Mouse (Mus musculus) T-helper 17 cell (primary cell): Measurements from ENCODE around the gene Rarg.

ENCODE experiments used
- in situ Hi-C, 2 experiments: fragments of 300-600 bp; cut with MboI, MseI; formaldehyde crosslinking; loops; 1 replicate in 1 of 2; 2 replicates in 1 of 2; pipeline ENCODE4 v1.15.1; 2025; ENCODE audit warnings: high pct_unique_total_duplicates in 2 of 2

Rarg gene

DNA sequence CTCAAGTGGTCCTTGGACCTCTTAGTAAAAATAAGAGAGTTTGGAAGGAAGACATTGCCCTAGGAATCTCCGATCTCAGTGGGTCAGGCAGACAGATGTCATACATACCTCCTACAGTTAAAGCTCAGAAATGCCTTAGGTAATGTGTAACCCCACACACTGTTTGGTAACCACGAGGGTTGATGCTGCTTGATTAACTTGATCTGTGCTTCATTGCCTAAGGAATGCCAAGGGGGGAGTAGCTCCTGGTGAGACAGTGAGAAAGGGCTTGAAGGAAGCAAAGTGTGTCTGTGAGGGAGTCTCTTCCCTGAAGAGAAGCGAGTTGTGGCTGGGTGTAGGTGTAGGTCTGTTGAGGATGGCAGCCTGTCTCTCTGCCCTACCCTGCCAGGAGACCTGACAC lies 50.0 kb downstream of the Rarg start:
- in situ Hi-C loops = loop anchor here in 1 of 2 experiments (10.0 kb wide), 1 partner anchor 1453 kb away; no protein-coding TSS in a partner anchor

DNA sequence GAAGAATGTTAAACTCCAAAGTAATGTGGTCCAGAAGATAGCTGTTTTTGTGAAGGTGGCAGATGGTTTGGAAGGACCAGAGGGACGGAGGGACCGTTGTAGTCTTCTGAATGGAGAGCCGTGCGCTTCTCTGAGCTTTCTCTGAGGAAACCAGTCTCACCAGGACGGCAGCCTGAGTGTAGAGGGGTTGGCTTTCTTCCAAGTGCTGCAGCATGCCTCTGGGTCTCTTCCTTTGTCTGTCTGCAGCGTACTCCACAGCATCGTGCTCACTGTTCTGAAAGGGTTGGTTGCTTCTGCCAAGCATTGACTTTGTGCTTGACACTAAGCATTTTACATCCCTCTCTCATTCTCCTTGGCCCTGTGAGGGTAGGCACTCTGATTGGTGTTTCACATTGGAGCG lies 51.5 kb downstream of the Rarg start:
- in situ Hi-C loops = loop anchor here in 1 of 2 experiments (10.0 kb wide), 1 partner anchor 1451 kb away; no protein-coding TSS in a partner anchor

DNA sequence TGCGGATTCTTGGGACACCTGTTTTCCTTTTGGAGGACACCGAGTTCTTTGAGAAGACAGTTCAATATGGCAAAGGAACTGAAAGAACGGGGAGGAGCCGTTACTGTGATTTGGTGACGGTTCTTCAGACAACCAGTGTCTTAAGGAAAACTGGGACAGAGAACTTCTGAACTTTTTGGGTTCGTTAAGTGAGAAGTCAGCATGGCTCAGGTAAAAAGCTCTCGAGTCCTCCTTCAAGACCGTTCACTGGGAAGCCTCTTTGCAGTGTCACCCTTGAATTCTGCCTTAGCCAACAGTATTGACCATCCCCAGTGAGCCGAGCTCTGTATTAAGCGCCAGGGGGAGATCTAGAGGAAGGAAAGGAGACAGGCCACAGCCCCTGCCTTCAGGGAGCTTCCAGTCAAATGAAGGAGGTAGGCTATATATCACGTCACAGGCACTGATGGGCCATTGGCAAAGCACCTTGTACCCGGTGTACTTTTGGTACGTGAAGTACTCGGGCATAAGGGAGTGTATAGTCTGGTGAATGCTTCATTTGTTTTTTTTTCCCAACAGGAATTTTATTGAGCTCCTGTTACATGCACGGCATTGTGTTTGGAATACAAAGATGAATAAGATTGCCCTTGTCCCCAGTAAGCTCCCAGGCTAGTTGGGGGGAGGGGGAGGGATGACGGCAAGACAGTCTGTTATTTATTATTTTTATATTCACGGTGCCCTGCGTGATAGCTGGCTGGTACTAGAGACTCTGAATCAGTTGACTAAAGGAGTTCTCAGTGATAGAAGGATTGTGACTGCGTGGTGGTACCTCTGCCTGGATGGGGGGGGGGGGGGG lies 52.4 kb downstream of the Rarg start, which contains the start of gene Csad:
Gene Csad (minus strand): TSS at position 51 of the 832 bp plus-strand sequence.
- in situ Hi-C loops = loop anchor here in 1 of 2 experiments (10.0 kb wide), 1 partner anchor 1450 kb away; no protein-coding TSS in a partner anchor

DNA sequence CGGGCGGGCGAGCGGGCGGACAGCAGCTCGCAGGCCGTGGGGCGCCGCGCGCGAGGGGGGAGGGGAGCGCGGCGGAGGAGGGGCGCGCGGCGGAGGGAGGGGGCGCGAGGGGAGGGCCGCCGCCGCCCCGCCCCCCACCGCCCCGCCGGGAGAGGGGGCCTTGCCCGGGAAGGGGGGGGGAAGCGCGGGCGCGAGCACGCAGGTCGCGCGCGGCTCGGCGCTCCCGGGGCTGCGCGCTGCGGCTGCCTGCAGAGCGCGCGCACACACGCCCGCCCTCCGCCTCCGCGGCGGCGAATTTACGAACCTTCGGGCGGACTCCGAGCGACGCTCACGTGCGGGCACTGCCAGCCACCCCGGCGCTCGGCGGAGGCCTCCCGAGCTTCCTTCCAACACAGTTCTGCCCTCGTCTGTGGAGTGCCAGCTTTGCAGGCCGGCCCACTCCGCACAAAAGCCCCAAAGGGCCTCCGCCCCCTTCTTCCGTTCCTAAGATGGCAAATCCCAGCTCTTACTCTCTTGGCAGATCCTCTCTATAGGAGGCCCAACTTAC lies 53.4 kb downstream of the Rarg start:
- in situ Hi-C loops = loop anchor here in 1 of 2 experiments (10.0 kb wide), 1 partner anchor 1449 kb away; no protein-coding TSS in a partner anchor

DNA sequence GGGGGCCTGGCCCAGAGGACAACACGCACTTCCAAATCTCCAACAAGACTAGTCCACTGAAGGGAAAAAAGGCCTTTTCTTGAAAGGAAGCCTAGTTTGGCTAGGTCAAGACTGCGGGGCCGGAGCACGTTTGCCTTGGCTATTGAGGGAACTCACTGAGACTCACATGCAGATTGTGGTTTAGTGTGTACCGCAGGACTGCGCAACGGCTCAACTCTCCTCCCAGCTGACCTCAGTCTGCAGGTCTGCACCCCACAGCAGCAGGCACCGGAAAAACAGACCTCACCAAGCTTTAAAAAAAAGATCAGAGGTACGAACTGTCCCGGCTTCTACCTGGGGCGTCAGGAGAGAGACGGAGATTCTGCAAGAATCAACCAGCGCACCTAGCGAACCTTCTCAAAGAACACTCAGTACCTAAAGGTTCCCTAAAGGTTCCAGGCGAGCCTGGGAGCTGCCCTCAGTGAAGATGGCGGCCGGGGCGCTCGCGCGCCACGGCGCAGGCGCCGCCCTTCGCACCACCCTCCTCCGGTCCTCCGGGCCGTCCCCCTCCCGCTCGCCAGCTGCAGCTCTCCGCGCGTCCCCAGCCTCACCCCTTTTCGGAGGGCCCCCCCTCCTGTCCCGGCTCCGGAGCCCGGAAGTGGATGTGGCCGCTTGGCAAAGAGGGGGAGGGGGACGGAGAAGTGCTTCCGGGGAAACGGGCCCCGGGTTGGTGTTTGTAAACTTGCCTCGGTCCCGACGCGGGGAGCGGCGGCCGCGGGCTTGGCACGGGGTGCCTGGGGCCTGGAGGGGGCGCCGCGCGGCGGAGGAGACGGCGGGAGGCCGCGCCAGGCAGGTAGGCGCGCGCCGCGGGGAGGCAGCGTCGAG lies 54.1 kb downstream of the Rarg start, which contains the start of gene Zfp740:
Gene Zfp740 (plus strand): TSS at position 279 of the 864 bp plus-strand sequence.
- in situ Hi-C loops = loop anchor here in 1 of 2 experiments (10.0 kb wide), 1 partner anchor 1448 kb away; no protein-coding TSS in a partner anchor

DNA sequence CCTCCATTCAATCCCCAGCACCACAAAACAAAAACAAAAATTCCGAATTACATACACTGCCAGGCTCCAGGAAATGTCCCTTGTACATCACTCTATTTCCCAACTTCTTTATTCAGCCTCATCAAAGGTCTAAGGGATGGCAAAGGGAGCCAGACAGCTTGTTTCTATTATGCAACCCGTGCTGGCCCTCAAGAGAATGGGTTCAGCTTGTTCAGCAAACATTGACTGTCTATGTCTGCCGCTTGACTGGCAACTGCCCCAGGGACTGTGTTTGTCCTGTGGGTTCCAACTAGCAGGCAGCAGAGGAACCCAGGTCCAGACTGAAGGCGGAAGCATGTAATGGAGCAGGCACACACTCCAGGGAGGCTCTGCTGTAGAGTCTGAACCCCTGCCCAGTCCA lies 58.5 kb downstream of the Rarg start:
- in situ Hi-C loops = no loop called here

DNA sequence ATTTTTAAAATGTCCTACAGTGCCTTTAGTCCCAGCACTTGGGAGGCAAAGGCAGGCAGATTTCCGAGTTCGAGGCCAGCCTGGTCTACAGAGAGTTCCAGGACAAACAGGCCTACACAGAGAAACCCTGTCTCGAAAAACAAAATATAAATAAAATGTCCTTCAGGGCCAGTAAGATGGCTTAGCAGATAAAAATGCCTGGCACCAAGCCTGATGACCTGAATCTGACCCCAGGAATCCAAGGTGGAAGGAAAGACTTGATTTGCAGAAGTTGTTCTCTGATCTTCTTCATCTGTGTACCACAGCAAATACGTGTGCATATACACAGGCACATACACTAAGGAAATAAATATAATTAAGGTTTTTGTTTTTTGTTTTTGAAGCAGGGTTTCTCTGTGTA lies 61.9 kb downstream of the Rarg start:
- in situ Hi-C loops = no loop called here

DNA sequence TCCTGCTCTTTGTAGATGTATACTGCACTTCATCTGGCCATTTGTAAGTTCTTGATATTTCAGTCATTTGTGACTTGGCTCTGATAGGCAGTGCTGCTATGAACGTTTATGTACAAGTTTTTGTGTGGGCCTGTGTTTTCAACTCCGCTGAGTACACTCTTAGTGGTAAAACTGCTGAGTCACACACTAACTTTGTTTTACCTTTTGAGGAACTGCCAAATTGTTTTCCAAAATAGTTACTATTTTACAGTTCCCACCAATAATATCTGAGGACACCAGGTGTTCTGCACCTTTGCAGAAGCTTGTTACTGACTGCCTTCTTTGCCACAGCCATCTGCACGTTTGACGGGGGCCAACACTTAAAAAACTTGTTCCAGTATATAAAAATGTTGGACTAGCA lies 62.9 kb downstream of the Rarg start:
- in situ Hi-C loops = no loop called here

DNA sequence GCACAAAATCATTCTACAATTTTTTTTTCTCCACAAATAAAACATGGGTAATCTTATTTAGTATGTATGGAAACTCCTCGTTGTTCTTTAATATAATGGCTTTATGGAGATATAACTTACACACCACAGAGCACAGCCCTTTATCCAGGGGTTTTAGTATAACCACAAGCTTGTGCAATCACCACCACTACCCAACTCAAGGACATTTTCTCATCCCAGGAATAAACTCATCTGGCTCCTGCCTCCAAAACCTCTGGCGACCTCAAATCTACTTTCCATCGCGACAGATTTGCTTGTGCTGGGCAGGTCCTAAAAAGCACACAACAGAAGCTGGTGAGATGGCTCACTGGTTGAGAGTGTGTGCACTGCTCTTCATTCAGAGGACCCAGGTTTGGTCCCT lies 63.7 kb downstream of the Rarg start:
- in situ Hi-C loops = no loop called here

DNA sequence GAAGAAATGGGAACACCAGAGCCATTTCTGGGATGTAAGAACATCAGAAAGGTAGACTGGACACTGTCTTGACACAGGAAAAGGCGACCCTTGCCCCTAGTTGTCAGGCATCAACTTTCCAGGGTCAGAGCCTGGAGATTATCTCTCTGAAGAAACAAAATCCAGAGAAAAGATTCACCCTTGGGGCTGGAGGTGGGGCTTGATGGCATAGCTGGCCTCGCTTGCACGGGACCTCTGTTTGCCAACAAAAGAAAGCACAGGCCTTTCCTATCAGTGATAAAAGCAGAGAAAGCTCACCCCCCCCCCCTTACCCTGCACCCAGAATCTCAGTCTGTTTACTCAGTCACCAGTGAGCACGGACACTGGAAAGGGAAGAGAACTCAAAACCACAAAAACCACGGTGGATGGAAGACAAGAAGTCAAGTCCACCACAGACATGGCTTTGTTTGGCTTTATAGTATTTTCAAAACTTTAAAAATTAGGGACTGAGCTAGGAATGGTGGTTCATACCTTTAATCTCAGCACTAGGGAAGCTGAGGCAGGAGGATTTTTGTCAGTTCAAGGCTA lies 64.4 kb downstream of the Rarg start:
- in situ Hi-C loops = no loop called here

DNA sequence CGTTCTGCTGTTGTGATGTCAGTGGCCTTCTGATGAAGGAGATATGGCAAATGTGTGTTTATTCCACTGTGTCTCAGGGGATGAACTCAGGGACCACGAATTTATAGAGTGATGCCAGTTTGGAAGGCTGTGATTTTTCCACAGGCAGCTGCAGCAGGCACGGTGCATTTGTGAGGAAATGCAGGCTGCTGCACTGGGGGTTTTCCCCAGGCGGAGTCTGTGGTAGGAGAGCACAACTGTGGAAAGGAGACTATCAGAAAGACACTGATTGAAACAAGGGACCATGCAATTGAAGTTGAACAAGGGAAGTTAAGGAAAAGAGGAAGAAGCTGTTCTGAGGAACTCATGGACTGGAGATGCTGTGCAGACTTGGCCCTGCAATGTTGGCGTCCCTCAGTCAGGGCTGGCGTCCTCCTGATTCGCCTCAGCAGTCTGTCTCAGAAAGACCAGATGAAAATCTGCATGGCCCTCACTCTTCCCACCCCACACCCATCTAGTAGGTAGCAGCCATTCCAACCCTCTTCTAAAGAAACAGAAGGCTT lies 65.0 kb downstream of the Rarg start:
- in situ Hi-C loops = no loop called here

DNA sequence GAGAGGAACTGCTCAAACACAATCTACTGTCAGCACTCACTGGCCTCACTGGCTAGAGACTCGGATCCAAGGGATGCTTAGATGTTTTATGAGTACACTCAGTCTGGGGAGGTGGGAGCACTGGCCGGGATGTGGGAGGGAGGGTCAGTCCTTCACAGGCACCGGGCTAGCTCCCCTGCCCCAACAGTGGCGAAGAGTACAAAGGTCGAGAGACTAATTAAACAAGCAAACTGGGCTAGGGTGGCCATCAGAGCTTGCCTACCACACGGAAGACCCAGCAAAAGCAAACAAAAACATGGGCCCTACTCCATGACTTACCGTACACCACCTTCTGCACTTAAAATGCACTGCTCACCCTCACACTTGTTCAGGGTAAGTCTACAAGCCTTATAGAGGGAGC lies 65.6 kb downstream of the Rarg start:
- in situ Hi-C loops = no loop called here

DNA sequence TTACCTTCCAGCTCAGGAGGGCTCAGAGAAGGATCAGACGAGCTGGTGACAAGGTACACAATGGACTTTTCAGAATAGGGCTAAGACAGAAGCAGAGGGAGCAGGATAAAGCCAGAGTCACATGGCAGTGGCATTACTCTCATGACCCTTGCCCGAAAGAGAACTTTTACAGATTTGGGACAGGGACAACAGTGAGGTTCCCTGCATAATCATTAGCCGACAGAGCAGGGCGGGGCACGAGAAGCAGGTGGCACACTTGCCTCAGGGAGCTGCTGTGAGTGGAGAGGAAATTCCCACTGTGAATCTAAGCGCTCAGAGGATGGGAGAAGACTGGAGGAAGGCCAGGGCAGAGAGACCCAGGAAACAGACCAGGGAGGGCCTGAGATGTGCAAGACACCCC lies 68.4 kb downstream of the Rarg start:
- in situ Hi-C loops = no loop called here

DNA sequence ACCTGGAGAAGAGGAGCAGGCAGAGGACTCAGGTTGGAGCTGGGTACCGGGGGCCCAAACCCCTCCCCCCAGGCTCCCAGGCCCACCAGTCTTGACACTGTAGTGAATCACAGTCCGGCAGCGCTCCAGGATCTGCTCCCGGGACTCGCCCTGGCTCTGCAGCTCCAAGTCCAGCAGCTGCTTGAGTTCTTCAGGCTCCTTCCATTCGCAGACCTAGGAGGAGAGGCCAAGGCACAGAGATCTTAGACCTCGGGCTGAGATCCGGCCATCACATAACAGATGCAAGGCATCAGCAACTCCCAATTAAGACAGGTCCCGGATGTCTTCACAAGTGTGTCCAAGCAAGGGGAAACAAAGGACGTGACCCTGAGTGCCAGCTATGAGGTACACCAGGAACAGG lies 69.2 kb downstream of the Rarg start:
- in situ Hi-C loops = no loop called here

DNA sequence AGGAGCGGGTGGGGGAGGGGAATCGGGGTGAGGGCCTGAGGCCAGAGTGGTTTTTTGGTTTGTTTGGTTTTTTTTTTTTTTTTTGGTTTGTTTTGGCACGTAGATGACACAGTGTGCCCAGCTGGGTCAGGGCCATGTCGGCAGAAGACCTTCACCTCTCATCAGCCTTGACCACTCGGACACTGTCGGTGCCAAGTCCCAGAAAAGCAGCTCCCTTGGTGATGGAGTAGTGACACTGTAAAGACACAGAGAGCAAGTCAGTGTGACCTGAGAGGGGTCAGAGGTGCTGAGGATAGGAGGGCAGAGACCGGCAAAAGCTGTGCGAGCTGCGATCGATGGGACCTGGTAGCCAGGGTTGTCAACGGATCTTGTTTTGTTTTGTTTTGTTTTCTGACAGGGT lies 71.1 kb downstream of the Rarg start:
- in situ Hi-C loops = no loop called here
